ENCODE assay signal across 32 mouse cellular contexts in genomic region chr13:108677056-108677455, GRCm38 (mm10).
"Had no signal": no experiment of that assay in that cellular context is flagged by ENCODE, and none has a peak within 500 bp of the region (broad histone marks: within the 10 kb centered on the region; RNA-seq: fewer than 3 reads in every experiment).

No protein-coding gene starts in this region.

- H3K4me2 ChIP-seq: limb, embryonic 12.5 days; limb, embryonic 13.5 days; limb, embryonic 15.5 days; liver, embryonic 11.5 days; liver, embryonic 12.5 days; liver, embryonic 13.5 days; liver, embryonic 15.5 days; lung, embryonic 14.5 days; lung, embryonic 15.5 days; midbrain, embryonic 11.5 days; midbrain, embryonic 12.5 days; midbrain, embryonic 13.5 days; midbrain, embryonic 15.5 days; neural tube, embryonic 12.5 days had no signal

- H3K9ac ChIP-seq: limb, embryonic 12.5 days; limb, embryonic 13.5 days; limb, embryonic 15.5 days; liver, embryonic 12.5 days; liver, embryonic 13.5 days; liver, embryonic 14.5 days; liver, embryonic 15.5 days; liver, postnatal 0 days; lung, embryonic 14.5 days; lung, embryonic 15.5 days; midbrain, embryonic 12.5 days; midbrain, embryonic 13.5 days; midbrain, embryonic 15.5 days; neural tube, embryonic 12.5 days had no signal

- H3K4me1 ChIP-seq: limb, embryonic 10.5 days; limb, embryonic 12.5 days; limb, embryonic 13.5 days; limb, embryonic 15.5 days; liver, embryonic 12.5 days; liver, embryonic 13.5 days; liver, embryonic 15.5 days; lung, embryonic 15.5 days; megakaryocyte, embryonic 14.5 days; midbrain, embryonic 10.5 days; midbrain, embryonic 12.5 days; midbrain, embryonic 13.5 days; midbrain, embryonic 15.5 days; neural tube, embryonic 12.5 days had no signal

- H3K4me3 ChIP-seq: limb, embryonic 10.5 days; limb, embryonic 12.5 days; limb, embryonic 13.5 days; limb, embryonic 15.5 days; liver, embryonic 12.5 days; liver, embryonic 13.5 days; liver, embryonic 15.5 days; lung, embryonic 15.5 days; megakaryocyte, embryonic 14.5 days; midbrain, embryonic 10.5 days; midbrain, embryonic 12.5 days; midbrain, embryonic 13.5 days; midbrain, embryonic 15.5 days; myocyte; neural tube, embryonic 12.5 days had no signal

- DNase-seq: left cerebral cortex, postnatal 4 days; liver; liver, embryonic 13.5 days; liver, postnatal 0 days; lung, adult 18-20 months; lung, adult 2 months; lung, embryonic 14.5 days; lung, postnatal 10 days; lung, postnatal 14 days; lung, postnatal 36 days; lung, postnatal 4 days; midbrain, embryonic 14.5 days had no signal

- H3K36me3 ChIP-seq: limb, embryonic 10.5 days; limb, embryonic 12.5 days; limb, embryonic 13.5 days; limb, embryonic 15.5 days; liver, embryonic 12.5 days; liver, embryonic 13.5 days; liver, embryonic 15.5 days; lung, embryonic 15.5 days; midbrain, embryonic 10.5 days; midbrain, embryonic 12.5 days; midbrain, embryonic 13.5 days; midbrain, embryonic 15.5 days; neural tube, embryonic 12.5 days had no signal

- H3K27ac ChIP-seq: limb, embryonic 10.5 days; limb, embryonic 12.5 days; limb, embryonic 13.5 days; limb, embryonic 15.5 days; liver, embryonic 12.5 days; liver, embryonic 13.5 days; liver, embryonic 14.5 days; liver, embryonic 15.5 days; lung, embryonic 15.5 days; macrophage; midbrain, embryonic 10.5 days; midbrain, embryonic 12.5 days; midbrain, embryonic 13.5 days; midbrain, embryonic 15.5 days; neural tube, embryonic 12.5 days had no signal

- ATAC-seq: liver, embryonic 12.5 days; liver, postnatal 0 days; lung, postnatal 0 days; midbrain, embryonic 13.5 days; midbrain, embryonic 15.5 days; midbrain, embryonic 16.5 days had no signal

- H3K9me3 ChIP-seq: limb, embryonic 10.5 days; limb, embryonic 12.5 days; limb, embryonic 13.5 days; limb, embryonic 15.5 days; liver, embryonic 12.5 days; liver, embryonic 13.5 days; liver, embryonic 15.5 days; lung, embryonic 15.5 days; midbrain, embryonic 10.5 days; midbrain, embryonic 12.5 days; midbrain, embryonic 13.5 days; midbrain, embryonic 15.5 days; neural tube, embryonic 12.5 days had no signal

- H3K27me3 ChIP-seq: limb, embryonic 12.5 days; limb, embryonic 13.5 days; limb, embryonic 15.5 days; liver, embryonic 12.5 days; liver, embryonic 13.5 days; liver, embryonic 15.5 days; lung, embryonic 15.5 days; midbrain, embryonic 12.5 days; midbrain, embryonic 13.5 days; midbrain, embryonic 15.5 days; neural tube, embryonic 12.5 days had no signal
